Mouse (Mus musculus) thymus, adult 2 months (tissue): Measurements from ENCODE around the gene Ppm1l. TPM values are rescaled to one million over a fixed set of nuclear protein-coding genes. Genes with fewer than 3 reads are reported as not detected.

Experiments
- DNase-seq: peaks from one replicate; pipeline ENCODE4 v3.0.0; 2021
- H3K27ac ChIP-seq: fragments of 200-500 bp; 2 replicates; pipeline ENCODE4 v1.5.1; 2012; ENCODE audit warnings: low read length, control low read depth; ENCODE audit not compliant: control insufficient read depth, insufficient read depth
- H3K27me3 ChIP-seq: fragments of 200-500 bp; 2 replicates; pipeline ENCODE4 v1.6.1; 2012; ENCODE audit warnings: mild to moderate bottlenecking, low read length, moderate library complexity, mixed read lengths; ENCODE audit not compliant: control insufficient read depth, insufficient read depth
- H3K36me3 ChIP-seq: fragments of 200-500 bp; 2 replicates; pipeline ENCODE4 v1.6.1; 2012; ENCODE audit warnings: mild to moderate bottlenecking, low read length, moderate library complexity; ENCODE audit not compliant: control insufficient read depth, insufficient read depth
- H3K4me1 ChIP-seq: fragments of 200-500 bp; replicated peaks from 2 replicates; pipeline ENCODE4 v1.6.1; 2012; ENCODE audit warnings: low read length; ENCODE audit not compliant: control insufficient read depth, insufficient read depth
- H3K4me3 ChIP-seq: fragments of 200-500 bp; 2 replicates; pipeline ENCODE4 v1.5.1; 2012; ENCODE audit warnings: mild to moderate bottlenecking, low read length, control low read depth, moderate library complexity; ENCODE audit not compliant: control insufficient read depth, insufficient read depth
- CTCF ChIP-seq: fragments of 200-500 bp; IDR thresholded peaks from 2 replicates; pipeline ENCODE4 v1.5.1; 2012; ENCODE audit warnings: mild to moderate bottlenecking, control low read depth, low read length, moderate library complexity, borderline replicate concordance; ENCODE audit not compliant: control insufficient read depth, poor library complexity, insufficient read depth; ENCODE audit errors: extremely low read depth
- POLR2A ChIP-seq: fragments of 200-500 bp; IDR thresholded peaks from 2 replicates; pipeline ENCODE4 v1.6.1; 2012; ENCODE audit warnings: mild to moderate bottlenecking, low read length, control low read depth, moderate library complexity; ENCODE audit not compliant: control insufficient read depth, poor library complexity, insufficient read depth; ENCODE audit errors: extremely low read depth
- WGBS: fragments of 180-500 bp; shearing (Covaris S2); methylation state at CpG from one replicate; pipeline ENCODE4 v1.1.7; 2018; 5-methylcytosine and 5-hydroxymethylcytosine counted together
- polyA plus RNA-seq: library from polyadenylated mRNA; depleted of rRNA; stranded (reverse); fragments of >200 nt; gene quantifications from 2 replicates; pipeline ENCODE4 v1.2.3, GENCODE M21; 2012

Gene Ppm1l
- polyA plus RNA-seq, 1 experiment: 2.6 TPM

DNA sequence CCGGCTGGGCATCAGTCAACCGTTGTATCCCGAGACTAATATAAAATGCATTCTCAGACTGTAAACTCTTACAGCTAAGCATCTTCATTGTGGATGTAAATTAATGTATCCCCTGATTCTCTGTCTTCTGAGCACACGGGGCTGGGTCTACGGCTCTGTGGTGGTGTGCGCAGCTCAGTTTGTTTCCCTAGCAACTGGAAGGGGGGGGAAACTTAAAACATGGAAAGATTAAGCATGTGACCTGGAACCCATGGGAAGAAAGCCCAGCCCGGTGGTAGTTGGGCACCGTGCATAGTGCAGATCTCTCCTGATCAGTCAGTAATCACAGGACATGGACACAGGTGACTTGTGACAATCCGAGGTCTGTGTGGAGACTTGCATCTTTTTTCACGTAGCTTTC is 218.8 kb downstream of the Ppm1l start:
- Histone ChIP-seq H3K36me3 (no peaks in the 10 kb centered on the region), H3K27me3 (no peaks in the 10 kb centered on the region), H3K4me3 (no peak overlapping the region), H3K4me1 (no peaks in the 10 kb centered on the region), H3K27ac (no peak overlapping the region)
- DNase-seq: no peak
- no peak for TF ChIP-seq POLR2A
- TF ChIP-seq CTCF: no peak
- 97% methylated on average over 10 of the region's 10 CpGs for WGBS

DNA sequence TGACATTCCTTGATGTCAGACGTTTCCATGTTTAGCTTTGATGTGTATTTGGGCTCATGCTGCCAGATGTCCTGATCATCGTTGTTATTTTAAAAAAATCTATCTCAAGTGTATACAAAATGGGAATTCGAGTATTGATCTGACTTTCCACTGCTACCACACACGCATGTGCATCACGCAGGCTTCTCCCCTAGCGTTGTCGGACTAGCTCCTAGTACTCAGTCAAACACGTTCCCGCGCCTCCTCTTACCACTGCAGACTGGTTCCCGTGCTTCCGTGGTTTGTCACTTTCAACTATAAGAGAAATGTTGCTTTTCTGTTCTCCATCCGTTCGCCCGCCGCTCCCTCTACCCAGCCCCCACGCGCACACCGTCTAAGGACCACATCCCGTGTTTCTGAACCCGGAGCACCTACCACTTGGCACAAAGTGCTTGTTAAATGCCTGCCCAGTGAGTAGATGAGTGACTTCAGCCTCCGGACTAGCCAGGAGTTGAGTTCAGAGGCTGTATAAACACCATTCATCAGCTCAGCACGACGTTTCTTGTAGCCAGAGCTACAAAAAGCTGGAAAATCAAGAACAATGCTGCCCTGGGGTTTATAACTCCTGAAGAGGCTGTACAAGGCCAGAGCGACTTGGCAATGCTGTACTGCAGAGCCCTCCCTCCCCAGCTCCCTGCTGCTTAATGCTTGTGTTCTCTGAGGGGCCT is 219.4 kb downstream of the Ppm1l start:
- no peak for DNase-seq
- no peak for TF ChIP-seq POLR2A
- no peak for TF ChIP-seq CTCF
- no peaks in the 10 kb centered on the region for H3K4me1 ChIP-seq
- H3K36me3 ChIP-seq: no peaks in the 10 kb centered on the region
- H3K27ac ChIP-seq: no peak overlapping the region
- H3K27me3 ChIP-seq: no peaks in the 10 kb centered on the region
- WGBS: 94% methylated on average over 25 of the region's 25 CpGs
- no peak overlapping the region for H3K4me3 ChIP-seq

GRCm38 (mm10) chr3:69542962-69543361 is 226.3 kb downstream of the Ppm1l start:
- TF ChIP-seq CTCF: no peak
- TF ChIP-seq POLR2A: no peak
- H3K4me3 ChIP-seq: no peak overlapping the region
- 96% methylated on average over 8 of the region's 8 CpGs for WGBS
- H3K27ac ChIP-seq: no peak overlapping the region
- no peak for DNase-seq
- H3K4me1 ChIP-seq: no peaks in the 10 kb centered on the region
- H3K27me3 ChIP-seq: no peaks in the 10 kb centered on the region
- no peaks in the 10 kb centered on the region for H3K36me3 ChIP-seq

- Histone ChIP-seq H3K27me3 (no peaks in the 10 kb centered on the region), H3K27ac (no peak overlapping the region), H3K4me1 (no peaks in the 10 kb centered on the region), H3K36me3 (no peaks in the 10 kb centered on the region), H3K4me3 (no peak overlapping the region)
- no peak for DNase-seq
- 91% methylated on average over 1 of the region's 1 CpGs for WGBS
- TF ChIP-seq CTCF (no peak), POLR2A (no peak)
These were observed 227.1 kb downstream of the Ppm1l start for GRCm38 (mm10) chr3:69543730-69544129.

GRCm38 (mm10) chr3:69545017-69545416 is 228.4 kb downstream of the Ppm1l start:
- H3K27ac ChIP-seq: no peak overlapping the region
- no peaks in the 10 kb centered on the region for H3K36me3 ChIP-seq
- H3K27me3 ChIP-seq: no peaks in the 10 kb centered on the region
- no peak overlapping the region for H3K4me3 ChIP-seq
- no peaks in the 10 kb centered on the region for H3K4me1 ChIP-seq
- no peak for TF ChIP-seq CTCF
- TF ChIP-seq POLR2A: no peak
- 88% methylated on average over 5 of the region's 5 CpGs for WGBS
- no peak for DNase-seq

DNA sequence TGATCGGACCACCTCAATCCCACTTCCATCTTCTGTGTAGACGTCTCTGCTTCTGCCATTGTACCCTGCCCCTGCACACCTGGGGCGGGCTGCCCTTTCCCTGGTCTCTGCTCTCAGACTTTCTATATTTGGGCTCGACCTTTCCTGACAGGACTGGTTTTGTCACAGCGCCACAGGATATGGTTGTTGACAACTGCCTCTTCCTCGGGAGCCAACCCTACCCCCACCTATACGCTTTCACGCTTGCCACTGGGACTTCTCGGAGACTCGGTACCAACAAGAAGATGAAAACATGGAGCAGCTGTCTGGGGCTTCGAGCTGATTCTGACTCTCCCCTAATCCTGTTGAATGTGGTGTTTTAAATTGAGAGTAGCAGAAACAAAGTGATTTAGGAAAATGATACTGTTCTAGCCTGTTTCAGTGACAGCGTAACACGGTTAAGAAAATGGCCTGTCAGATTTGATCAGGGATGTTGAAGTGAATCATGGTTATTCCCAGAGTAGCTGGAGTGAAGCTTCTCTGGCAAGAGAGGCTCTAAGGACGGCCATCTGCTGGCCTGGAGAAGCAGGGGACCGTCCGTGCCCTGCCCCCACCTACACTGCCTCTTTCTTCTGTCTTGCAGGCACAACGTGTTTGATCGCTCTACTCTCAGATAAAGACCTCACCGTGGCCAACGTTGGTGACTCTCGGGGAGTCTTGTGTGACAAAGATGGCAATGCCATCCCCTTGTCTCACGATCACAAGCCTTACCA is 232.2 kb downstream of the Ppm1l start:
- H3K27ac ChIP-seq: no peak overlapping the region
- no peaks in the 10 kb centered on the region for H3K36me3 ChIP-seq
- no peak for DNase-seq
- TF ChIP-seq CTCF (no peak), POLR2A (no peak)
- no peaks in the 10 kb centered on the region for H3K27me3 ChIP-seq
- WGBS: 89% methylated on average over 22 of the region's 22 CpGs
- no peaks in the 10 kb centered on the region for H3K4me1 ChIP-seq
- H3K4me3 ChIP-seq: no peak overlapping the region

DNA sequence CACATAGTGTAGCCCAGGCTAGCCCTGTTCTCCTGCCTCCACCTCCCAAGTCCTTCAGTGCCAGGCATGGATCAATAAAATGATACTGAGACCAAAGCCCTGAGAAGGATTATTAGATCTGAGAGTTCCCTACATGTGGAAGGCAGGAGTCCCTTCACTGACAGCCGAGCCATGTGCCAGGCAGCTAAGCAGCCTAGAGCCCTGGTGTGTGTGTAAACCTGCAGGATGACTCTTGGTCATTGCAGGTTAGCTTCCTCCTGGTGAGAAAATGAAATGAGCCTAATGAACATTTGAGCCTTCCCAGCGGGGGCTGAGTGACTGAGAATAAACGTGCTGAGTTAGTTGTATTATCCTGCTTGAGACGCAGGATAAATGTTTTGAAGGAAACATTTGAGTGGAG is 232.9 kb downstream of the Ppm1l start:
- H3K27me3 ChIP-seq: no peaks in the 10 kb centered on the region
- H3K27ac ChIP-seq: no peak overlapping the region
- H3K4me1 ChIP-seq: no peaks in the 10 kb centered on the region
- 97% methylated on average over 4 of the region's 4 CpGs for whole genome bisulfite sequencing
- no peak for DNase-seq
- no peaks in the 10 kb centered on the region for H3K36me3 ChIP-seq
- TF ChIP-seq POLR2A (no peak), CTCF (no peak)
- H3K4me3 ChIP-seq: no peak overlapping the region
